Mouse (Mus musculus) spleen, postnatal 10 days (tissue): ENCODE measurements around the gene Sgcg.

Experiments
- DNase-seq, 2 experiments: peaks; one replicate each; pipeline ENCODE4 v3.0.0; 2021 to 2022; ENCODE audit warnings: low spot score in 2 of 2

Gene Sgcg

GRCm38 (mm10) chr14:61258352-61258751 is at the start of gene Sgcg:
Gene Sgcg (minus strand): TSS chr14:61258490.
- no peak for DNase-seq

- no peak for DNase-seq
Observed at GRCm38 (mm10) chr14:61303969-61304609, 45.8 kb upstream of the Sgcg start.

- DNase-seq, result no peak
Observed at GRCm38 (mm10) chr14:61302428-61302827, 44.1 kb upstream of the Sgcg start.

- DNase-seq, result no peak
Observed at GRCm38 (mm10) chr14:61301323-61301722, 43.0 kb upstream of the Sgcg start.

GRCm38 (mm10) chr14:61299810-61300209 is 41.5 kb upstream of the Sgcg start:
- no peak for DNase-seq

GRCm38 (mm10) chr14:61294738-61295079 is 36.4 kb upstream of the Sgcg start:
- DNase-seq, result peak; percentile 21 to 61

- peak; percentile 51 to 80 for DNase-seq
Observed at GRCm38 (mm10) chr14:61293884-61294737, 35.8 kb upstream of the Sgcg start.

GRCm38 (mm10) chr14:61290664-61291063 is 32.4 kb upstream of the Sgcg start:
- DNase-seq, result no peak

- peak in 1 of 2 experiments; percentile 26 for DNase-seq
Observed at GRCm38 (mm10) chr14:61288606-61289286, 30.5 kb upstream of the Sgcg start.

- no peak for DNase-seq
Observed at GRCm38 (mm10) chr14:61278676-61279300, 20.5 kb upstream of the Sgcg start.

GRCm38 (mm10) chr14:61277285-61277684 is 19.0 kb upstream of the Sgcg start:
- DNase-seq, result peak; percentile 33 to 74

GRCm38 (mm10) chr14:61274414-61275198 is 16.3 kb upstream of the Sgcg start:
- DNase-seq, result no peak

- DNase-seq, result no peak
Observed at GRCm38 (mm10) chr14:61267908-61268475, 9.7 kb upstream of the Sgcg start.

GRCm38 (mm10) chr14:61259084-61259483 is 794 bp upstream of the Sgcg start:
- no peak for DNase-seq

- no peak for DNase-seq
Observed at GRCm38 (mm10) chr14:61252596-61253388, 5.5 kb downstream of the Sgcg start.

GRCm38 (mm10) chr14:61246444-61246843 is 11.8 kb downstream of the Sgcg start:
- DNase-seq, result no peak

GRCm38 (mm10) chr14:61242611-61243010 is 15.7 kb downstream of the Sgcg start:
- peak in 1 of 2 experiments; percentile 35 for DNase-seq

GRCm38 (mm10) chr14:61238751-61239150 is 19.5 kb downstream of the Sgcg start:
- no peak for DNase-seq

- no peak for DNase-seq
Observed at GRCm38 (mm10) chr14:61237101-61237654, 21.1 kb downstream of the Sgcg start.
